Mouse (Mus musculus) G1E (cell line): ENCODE measurements at regions not wholly inside any gene's neighbourhood (a gene's known extent, or its start where the extent isn't known, plus 50 kb on each side); places are given as distances from the start of the nearest gene placed in this dataset.

ENCODE experiments used
- ATAC-seq: 2 replicates; pipeline ENCODE4 v1.8.0; 2016; ENCODE audit warnings: mild to moderate bottlenecking; ENCODE audit not compliant: insufficient number of reproducible peaks, poor library complexity, low FRiP score, severe bottlenecking; ENCODE audit errors: extremely low read depth
- DNase-seq: peaks from one replicate; pipeline ENCODE4 v3.0.0; 2012; ENCODE audit warnings: low spot score
- H3K27me3 ChIP-seq: 2 replicates; pipeline ENCODE4 v1.6.1; 2012; ENCODE audit warnings: mild to moderate bottlenecking, low read length, inconsistent platforms; ENCODE audit not compliant: insufficient read depth
- H3K36me3 ChIP-seq: replicated peaks from 2 replicates; pipeline ENCODE3; 2012; ENCODE audit warnings: mild to moderate bottlenecking, inconsistent platforms
- H3K4me1 ChIP-seq: 2 replicates; pipeline ENCODE4 v1.6.1; 2012; ENCODE audit warnings: low read depth, low read length, inconsistent platforms, mixed read lengths; ENCODE audit not compliant: insufficient read depth
- H3K4me3 ChIP-seq: 2 replicates; pipeline ENCODE4 v1.5.1; 2012; ENCODE audit warnings: low read depth, mild to moderate bottlenecking, inconsistent platforms, low read length, moderate library complexity, mixed read lengths
- H3K9me3 ChIP-seq: replicated peaks from 2 replicates; pipeline ENCODE4 v1.6.1; 2012; ENCODE audit warnings: inconsistent platforms
- CTCF ChIP-seq: IDR thresholded peaks from 2 replicates; pipeline ENCODE4 v1.5.1; 2012; ENCODE audit warnings: low read depth, low read length, inconsistent platforms, mixed read lengths
- GATA1 ChIP-seq: IDR thresholded peaks from 2 replicates; pipeline ENCODE4 v1.6.1; 2012; ENCODE audit warnings: borderline replicate concordance, low read length, inconsistent platforms, mixed read lengths
- GATA2 ChIP-seq: IDR thresholded peaks from 2 replicates; pipeline ENCODE4 v1.6.1; 2012; ENCODE audit warnings: low read depth, low read length, inconsistent platforms, borderline replicate concordance
- POLR2AphosphoS5 ChIP-seq: IDR thresholded peaks from 2 replicates; pipeline ENCODE4 v1.6.1; 2012; ENCODE audit warnings: low read depth, low read length, inconsistent platforms; ENCODE audit not compliant: insufficient replicate concordance
- TAL1 ChIP-seq: conservative IDR thresholded peaks from 2 replicates; pipeline ENCODE4 v1.6.1; 2012; ENCODE audit warnings: low read depth, low read length, inconsistent platforms, mixed read lengths

GRCm38 (mm10) chr14:114855055-114855740, 236.8 kb upstream of the Gpc5 start:
- ATAC-seq: no peak
- Histone ChIP-seq H3K9me3 (peaks cover 2% of the 10 kb centered on the region; the same call in 1 of the 2 replicates), H3K4me1 (no peaks in the 10 kb centered on the region), H3K4me3 (no peak overlapping the region), H3K36me3 (no peaks in the 10 kb centered on the region), H3K27me3 (no peaks in the 10 kb centered on the region)
- TF ChIP-seq CTCF (no peak), POLR2AphosphoS5 (no peak), GATA1 (no peak), GATA2 (no peak), TAL1 (no peak)
- DNase-seq: no peak

- ATAC-seq (no peak), DNase-seq (no peak)
- H3K27me3 ChIP-seq: no peaks in the 10 kb centered on the region
- no peak for TF ChIP-seq GATA1
- no peak for TF ChIP-seq POLR2AphosphoS5
- no peak for TF ChIP-seq GATA2
- no peak for TF ChIP-seq CTCF
- TF ChIP-seq TAL1: no peak
- H3K9me3 ChIP-seq: peaks cover 2% of the 10 kb centered on the region; the same call in 1 of the 2 replicates
- H3K4me1 ChIP-seq: no peaks in the 10 kb centered on the region
- H3K36me3 ChIP-seq: no peaks in the 10 kb centered on the region
- no peak overlapping the region for H3K4me3 ChIP-seq
Observed at GRCm38 (mm10) chr14:114855746-114856145, 236.3 kb upstream of the Gpc5 start.

- TF ChIP-seq GATA1 (no peak), GATA2 (no peak), TAL1 (no peak), CTCF (no peak), POLR2AphosphoS5 (no peak)
- H3K36me3 ChIP-seq: no peaks in the 10 kb centered on the region
- no peaks in the 10 kb centered on the region for H3K4me1 ChIP-seq
- H3K4me3 ChIP-seq: no peak overlapping the region
- H3K27me3 ChIP-seq: no peaks in the 10 kb centered on the region
- peaks cover 4% of the 10 kb centered on the region; the same call in 1 of the 2 replicates for H3K9me3 ChIP-seq
- DNase-seq (no peak), ATAC-seq (no peak)
Observed at GRCm38 (mm10) chr14:114856243-114857031, 235.6 kb upstream of the Gpc5 start.

- no peak for TF ChIP-seq GATA1
- no peak for TF ChIP-seq TAL1
- no peak for TF ChIP-seq GATA2
- no peak for TF ChIP-seq POLR2AphosphoS5
- no peak for TF ChIP-seq CTCF
- no peaks in the 10 kb centered on the region for H3K36me3 ChIP-seq
- no peak for ATAC-seq
- no peaks in the 10 kb centered on the region for H3K4me1 ChIP-seq
- DNase-seq: no peak
- H3K9me3 ChIP-seq: peaks cover 4% of the 10 kb centered on the region; the same call in 1 of the 2 replicates
- no peaks in the 10 kb centered on the region for H3K27me3 ChIP-seq
- no peak overlapping the region for H3K4me3 ChIP-seq
Observed at GRCm38 (mm10) chr14:114857171-114857570, 234.8 kb upstream of the Gpc5 start.

- H3K4me1 ChIP-seq: no peaks in the 10 kb centered on the region
- H3K9me3 ChIP-seq: peaks cover 7% of the 10 kb centered on the region; the same call in 1 of the 2 replicates
- ATAC-seq (no peak), DNase-seq (no peak)
- H3K27me3 ChIP-seq: no peaks in the 10 kb centered on the region
- no peak overlapping the region for H3K4me3 ChIP-seq
- no peak for TF ChIP-seq CTCF
- TF ChIP-seq GATA1: no peak
- TF ChIP-seq GATA2: no peak
- TF ChIP-seq TAL1: no peak
- TF ChIP-seq POLR2AphosphoS5: no peak
- no peaks in the 10 kb centered on the region for H3K36me3 ChIP-seq
Observed at GRCm38 (mm10) chr14:114857689-114858088, 234.3 kb upstream of the Gpc5 start.

- H3K36me3 ChIP-seq: no peaks in the 10 kb centered on the region
- peaks cover 24% of the 10 kb centered on the region for H3K9me3 ChIP-seq
- H3K4me1 ChIP-seq: no peaks in the 10 kb centered on the region
- no peak overlapping the region for H3K4me3 ChIP-seq
- DNase-seq (no peak), ATAC-seq (no peak)
- no peak for TF ChIP-seq GATA1
- TF ChIP-seq GATA2: no peak
- TF ChIP-seq POLR2AphosphoS5: no peak
- no peak for TF ChIP-seq CTCF
- no peak for TF ChIP-seq TAL1
- H3K27me3 ChIP-seq: no peaks in the 10 kb centered on the region
Observed at GRCm38 (mm10) chr14:114863585-114863984, 228.4 kb upstream of the Gpc5 start.

GRCm38 (mm10) chr14:114864102-114864501, 227.9 kb upstream of the Gpc5 start:
- DNase-seq: no peak
- no peaks in the 10 kb centered on the region for H3K4me1 ChIP-seq
- TF ChIP-seq TAL1: no peak
- TF ChIP-seq GATA1: no peak
- TF ChIP-seq POLR2AphosphoS5: no peak
- TF ChIP-seq GATA2: no peak
- TF ChIP-seq CTCF: no peak
- H3K9me3 ChIP-seq: peaks cover 25% of the 10 kb centered on the region
- H3K4me3 ChIP-seq: no peak overlapping the region
- H3K27me3 ChIP-seq: no peaks in the 10 kb centered on the region
- ATAC-seq: no peak
- H3K36me3 ChIP-seq: no peaks in the 10 kb centered on the region
